Mouse (Mus musculus) liver, adult 2 months (tissue): ENCODE results near the gene Bcar3. TPM values are rescaled to one million over a fixed set of nuclear protein-coding genes. Genes with fewer than 3 reads are reported as not detected.

Source experiments
- DNase-seq: peaks from one replicate; pipeline ENCODE4 v3.0.0-alpha.2; 2011; ENCODE audit warnings: low read depth, low spot score; ENCODE audit errors: extremely low read depth
- H3K27ac ChIP-seq: fragments of 200-500 bp; replicated peaks from 2 replicates; pipeline ENCODE4 v1.5.1; 2012; ENCODE audit warnings: low read depth, mild to moderate bottlenecking, control low read depth, inconsistent platforms, low read length; ENCODE audit not compliant: insufficient read depth
- H3K27me3 ChIP-seq: fragments of 200-500 bp; 2 replicates; pipeline ENCODE4 v1.6.1; 2012; ENCODE audit warnings: mild to moderate bottlenecking, moderate library complexity, low read length, inconsistent platforms; ENCODE audit not compliant: control insufficient read depth, insufficient read depth
- H3K36me3 ChIP-seq: fragments of 200-500 bp; 2 replicates; pipeline ENCODE4 v1.6.1; 2012; ENCODE audit warnings: low read length, inconsistent platforms; ENCODE audit not compliant: control insufficient read depth, insufficient read depth
- H3K4me1 ChIP-seq: fragments of 200-500 bp; 2 replicates; pipeline ENCODE4 v1.6.1; 2011; ENCODE audit warnings: low read length; ENCODE audit not compliant: control insufficient read depth, insufficient read depth
- H3K4me3 ChIP-seq: fragments of 200-500 bp; 2 replicates; pipeline ENCODE4 v1.5.1; 2011; ENCODE audit warnings: low read depth, mild to moderate bottlenecking, control low read depth, low read length, moderate library complexity; ENCODE audit not compliant: insufficient read depth
- H3K79me2 ChIP-seq: fragments of 200-500 bp; 2 replicates; pipeline ENCODE4 v1.6.1; 2012; ENCODE audit warnings: inconsistent platforms, mild to moderate bottlenecking, low read length, moderate library complexity; ENCODE audit not compliant: control insufficient read depth, insufficient read depth
- H3K9ac ChIP-seq: fragments of 200-500 bp; 2 replicates; pipeline ENCODE4 v1.6.1; 2012; ENCODE audit warnings: low read depth, mild to moderate bottlenecking, control low read depth, inconsistent platforms, low read length
- CTCF ChIP-seq: fragments of 200-500 bp; IDR thresholded peaks from 2 replicates; pipeline ENCODE4 v1.5.1; 2011; ENCODE audit warnings: low read depth, low read length, control low read depth
- POLR2A ChIP-seq: fragments of 200-500 bp; IDR thresholded peaks from 2 replicates; pipeline ENCODE4 v1.6.1; 2011; ENCODE audit warnings: low read length, control low read depth; ENCODE audit not compliant: insufficient read depth; ENCODE audit errors: extremely low read depth
- WGBS: fragments of 180-500 bp; shearing (Covaris S2); methylation state at CpG from one replicate; pipeline ENCODE4 v1.1.7; 2018; 5-methylcytosine and 5-hydroxymethylcytosine counted together
- polyA plus RNA-seq: library from polyadenylated mRNA; depleted of rRNA; stranded (reverse); fragments of >200 nt; gene quantifications from 2 replicates; pipeline ENCODE4 v1.2.3, GENCODE M21; 2012
- total RNA-seq: library from RNA; depleted of rRNA; stranded (reverse); fragments of >200 nt; gene quantifications from 2 replicates; pipeline ENCODE4 v1.2.3, GENCODE M21; 2014

Gene Bcar3
- total and polyA plus RNA-seq, 2 experiments, result 44.4 to 45.5 TPM

DNA sequence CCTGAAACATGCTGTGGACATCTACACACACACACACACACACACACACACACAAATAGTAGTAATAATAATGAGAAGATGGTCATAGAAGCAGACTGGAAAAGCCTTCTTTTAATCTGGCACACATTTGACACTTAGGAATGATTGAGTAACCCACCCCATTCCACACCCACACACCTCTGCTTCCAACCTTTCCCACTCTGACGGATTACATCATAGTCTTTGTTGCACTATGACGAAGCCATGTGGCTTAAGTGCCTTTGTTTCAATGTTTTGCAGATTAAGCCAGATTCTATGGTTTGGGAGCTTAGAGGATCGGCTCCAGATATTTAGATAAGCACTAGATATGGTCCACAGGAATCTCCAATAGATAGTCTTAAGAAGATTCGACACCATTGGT, 42.1 kb downstream of the Bcar3 start:
- no peaks in the 10 kb centered on the region for H3K79me2 ChIP-seq
- TF ChIP-seq CTCF (no peak), POLR2A (no peak)
- H3K27ac ChIP-seq, result no peak overlapping the region
- H3K36me3 ChIP-seq, result no peaks in the 10 kb centered on the region
- DNase-seq, result no peak
- H3K4me3 ChIP-seq, result no peak overlapping the region
- no peaks in the 10 kb centered on the region for H3K27me3 ChIP-seq
- H3K9ac ChIP-seq, result no peak overlapping the region
- H3K4me1 ChIP-seq, result no peaks in the 10 kb centered on the region
- 86% methylated on average over 4 of the region's 4 CpGs for WGBS

GRCm38 (mm10) chr3:122337992-122338391, 44.1 kb downstream of the Bcar3 start:
- Histone ChIP-seq H3K36me3 (no peaks in the 10 kb centered on the region), H3K27ac (no peak overlapping the region), H3K27me3 (no peaks in the 10 kb centered on the region), H3K9ac (no peak overlapping the region), H3K79me2 (no peaks in the 10 kb centered on the region), H3K4me1 (no peaks in the 10 kb centered on the region), H3K4me3 (no peak overlapping the region)
- TF ChIP-seq POLR2A (no peak), CTCF (no peak)
- DNase-seq, result no peak
- 73% methylated on average over 5 of the region's 5 CpGs for WGBS

GRCm38 (mm10) chr3:122338897-122339296, 45.0 kb downstream of the Bcar3 start:
- Histone ChIP-seq H3K9ac (no peak overlapping the region), H3K36me3 (no peaks in the 10 kb centered on the region), H3K4me1 (no peaks in the 10 kb centered on the region), H3K4me3 (no peak overlapping the region), H3K27ac (no peak overlapping the region), H3K79me2 (no peaks in the 10 kb centered on the region), H3K27me3 (no peaks in the 10 kb centered on the region)
- TF ChIP-seq POLR2A, result no peak
- no peak for TF ChIP-seq CTCF
- WGBS, result 81% methylated on average over 7 of the region's 7 CpGs
- no peak for DNase-seq

DNA sequence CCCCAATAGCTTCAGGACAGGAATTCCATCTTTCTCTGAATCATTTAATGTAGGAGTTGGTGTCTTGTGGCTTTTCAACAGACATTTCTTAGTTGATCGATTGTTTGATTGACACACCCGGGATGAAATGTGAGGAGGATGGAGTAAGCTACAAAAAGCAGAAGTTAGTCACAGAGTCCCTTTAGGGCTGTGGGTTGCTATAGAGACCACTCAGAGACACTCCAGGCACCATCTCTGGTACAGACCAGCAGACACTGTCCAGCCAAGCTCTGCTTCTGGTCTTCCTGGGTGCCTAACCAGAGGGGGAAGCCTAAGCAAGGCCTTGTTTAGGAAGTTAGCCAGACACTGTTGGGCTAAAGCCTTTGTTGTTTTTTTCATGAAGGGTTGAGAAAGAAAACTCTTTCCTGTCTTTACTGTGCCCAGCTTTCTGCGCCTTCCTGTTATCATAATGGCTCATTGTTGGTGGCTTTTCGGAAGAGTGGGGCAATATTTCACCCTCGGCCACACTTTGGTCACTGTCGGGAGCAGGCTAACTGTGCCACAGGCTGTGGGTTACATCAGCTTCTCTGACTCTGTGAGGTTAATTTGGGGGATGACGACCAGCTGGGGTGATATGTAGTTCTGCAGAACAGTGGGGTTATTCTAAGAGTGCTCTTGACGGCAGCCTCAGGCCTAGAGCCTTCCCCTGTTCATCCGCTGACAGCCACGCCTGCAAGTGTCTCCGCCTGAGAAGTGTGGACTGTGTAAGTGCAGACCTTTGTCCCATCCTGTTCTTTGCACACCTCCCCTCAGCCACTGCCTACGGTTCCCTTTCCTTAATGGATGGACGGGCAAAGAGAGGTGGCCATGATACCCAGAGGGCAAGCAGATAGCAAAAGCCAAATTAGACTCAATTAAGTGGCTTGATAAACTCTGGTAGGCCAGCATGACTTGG, 46.5 kb downstream of the Bcar3 start:
- no peaks in the 10 kb centered on the region for H3K36me3 ChIP-seq
- WGBS, result 81% methylated on average over 13 of the region's 13 CpGs
- no peak for DNase-seq
- H3K9ac ChIP-seq, result no peak overlapping the region
- H3K79me2 ChIP-seq, result no peaks in the 10 kb centered on the region
- H3K27me3 ChIP-seq, result no peaks in the 10 kb centered on the region
- no peaks in the 10 kb centered on the region for H3K4me1 ChIP-seq
- no peak for TF ChIP-seq CTCF
- no peak for TF ChIP-seq POLR2A
- H3K4me3 ChIP-seq, result no peak overlapping the region
- no peak overlapping the region for H3K27ac ChIP-seq

- Histone ChIP-seq H3K9ac (no peak overlapping the region), H3K4me3 (no peak overlapping the region), H3K4me1 (no peaks in the 10 kb centered on the region), H3K36me3 (no peaks in the 10 kb centered on the region), H3K27me3 (no peaks in the 10 kb centered on the region), H3K79me2 (no peaks in the 10 kb centered on the region), H3K27ac (no peak overlapping the region)
- DNase-seq, result no peak
- TF ChIP-seq POLR2A, result no peak
- no peak for TF ChIP-seq CTCF
- 80% methylated on average over 9 of the region's 9 CpGs for WGBS
Observed at GRCm38 (mm10) chr3:122343437-122343853, 49.5 kb downstream of the Bcar3 start.

- Histone ChIP-seq H3K27ac (no peak overlapping the region), H3K36me3 (no peaks in the 10 kb centered on the region), H3K9ac (no peak overlapping the region), H3K4me3 (no peak overlapping the region), H3K27me3 (no peaks in the 10 kb centered on the region), H3K4me1 (no peaks in the 10 kb centered on the region), H3K79me2 (no peaks in the 10 kb centered on the region)
- WGBS, result 71% methylated on average over 5 of the region's 5 CpGs
- TF ChIP-seq POLR2A (no peak), CTCF (no peak)
- DNase-seq, result no peak
Observed at GRCm38 (mm10) chr3:122344350-122344749, 50.4 kb downstream of the Bcar3 start.
